Mouse (Mus musculus): ENCODE data around the gene Gm16430. TPM values are rescaled to one million over a fixed set of nuclear protein-coding genes. Genes with fewer than 3 reads are reported as not detected.
"Not testable (repeated sequence)": the region's sequence is repeated elsewhere in the genome, so short reads cannot be mapped to it uniquely, and the experiment has no call there.

The Gm16430 gene
- not detected in 2 replicates for polyA plus RNA-seq (2014; fragmentation: Nextera tagmentation; extraction: Ambion mirVana)

GRCm38 (mm10) chrX:54621911-54622310 is at the start of gene Gm16430:
Gene Gm16430 (plus strand): TSS chrX:54622211.
- not testable (repeated sequence) for ATAC-seq (replicated peaks; ENCODE audit: insufficient number of reproducible peaks, low FRiP score, low TSS enrichment); H3K36me3 ChIP-seq (ENCODE audit: control insufficient read depth, insufficient read depth, low read length); H3K27ac ChIP-seq (ENCODE audit: low read depth, low read length); H3K4me2 ChIP-seq; H3K4me1 ChIP-seq (ENCODE audit: control insufficient read depth, insufficient read depth, low read length); H3K9ac ChIP-seq (ENCODE audit: low read depth, low read length); H3K27me3 ChIP-seq (ENCODE audit: control insufficient read depth, insufficient read depth, low read length); H3K9me3 ChIP-seq (replicated peaks; ENCODE audit: control insufficient read depth, low read length); H3K4me3 ChIP-seq (ENCODE audit: low read depth, low read length)
- WGBS (ENCODE audit: insufficient replicate concordance) = no CpG with 5 or more reads among the region's 7 CpGs

Other genes starting within 250 kb of the Gm16430 start
- gene Gm16405, start 91.0 kb upstream of the Gm16430 start, polyA plus RNA-seq (2014; fragmentation: Nextera tagmentation; extraction: Ambion mirVana) = not detected in 2 replicates